Mouse (Mus musculus) stomach, embryonic 16.5 days (tissue): ENCODE measurements around the gene Syngr3. TPM values are rescaled to one million over a fixed set of nuclear protein-coding genes. Genes with fewer than 3 reads are reported as not detected.
"Not testable (repeated sequence)": the region's sequence is repeated elsewhere in the genome, so short reads cannot be mapped to it uniquely, and the experiment has no call there.

Experiments
- ATAC-seq: fragments of 200-750 bp; cut with Nextera tagmentation; 2 replicates; pipeline ENCODE4 v1.8.0; 2017; ENCODE audit warnings: moderate number of reproducible peaks, moderate TSS enrichment; ENCODE audit not compliant: insufficient read depth, low FRiP score
- H3K27ac ChIP-seq: fragments of 300-500 bp; sonication (generic); 2 replicates; pipeline ENCODE4 v1.5.1; 2014; ENCODE audit warnings: low read length
- H3K27me3 ChIP-seq: fragments of 300-500 bp; sonication (generic); 2 replicates; pipeline ENCODE4 v1.6.1; 2014; ENCODE audit warnings: low read length, control low read depth, mixed read lengths; ENCODE audit not compliant: control insufficient read depth, insufficient read depth
- H3K36me3 ChIP-seq: fragments of 300-500 bp; sonication (generic); 2 replicates; pipeline ENCODE4 v1.6.1; 2014; ENCODE audit warnings: low read length; ENCODE audit not compliant: control insufficient read depth, insufficient read depth
- H3K4me1 ChIP-seq: fragments of 300-500 bp; sonication (generic); 2 replicates; pipeline ENCODE4 v1.6.1; 2014; ENCODE audit warnings: low read length, control low read depth, mixed read lengths; ENCODE audit not compliant: control insufficient read depth, insufficient read depth
- H3K4me2 ChIP-seq: fragments of 300-500 bp; sonication (generic); 2 replicates; pipeline ENCODE4 v1.6.1; 2014; ENCODE audit warnings: low read depth, low read length, mixed read lengths
- H3K4me3 ChIP-seq: fragments of 300-500 bp; sonication (generic); replicated peaks from 2 replicates; pipeline ENCODE4 v1.5.1; 2014; ENCODE audit warnings: mild to moderate bottlenecking, low read length
- H3K9ac ChIP-seq: fragments of 300-500 bp; sonication (generic); 2 replicates; pipeline ENCODE4 v1.6.1; 2014; ENCODE audit warnings: low read length
- H3K9me3 ChIP-seq: fragments of 300-500 bp; sonication (generic); replicated peaks from 2 replicates; pipeline ENCODE4 v1.6.1; 2016; ENCODE audit warnings: low read length, control low read depth; ENCODE audit not compliant: control insufficient read depth
- WGBS: fragments of 180-500 bp; shearing (Covaris S2); extraction: QIAGEN DNeasy Blood & Tissue Kit; methylation state at CpG from one replicate; pipeline ENCODE4 v1.1.7; 2014; 5-methylcytosine and 5-hydroxymethylcytosine counted together
- polyA plus RNA-seq: library from polyadenylated mRNA; unstranded; fragments of >200 nt; fragmentation: Nextera tagmentation; extraction: Ambion mirVana; gene quantifications from 2 replicates; pipeline ENCODE4 v1.2.1, GENCODE M21; 2015

Syngr3 gene
- polyA plus RNA-seq, 1 experiment from 2014 or later: 6.1 TPM

GRCm38 (mm10) chr17:24722220-24722924 lies 32.6 kb upstream of the Syngr3 start:
- H3K27me3 ChIP-seq: no peaks in the 10 kb centered on the region; the same call in 1 of the 2 replicates
- peak overlapping the region; percentile 52; the same call in 1 of the 2 replicates for H3K9ac ChIP-seq
- H3K4me3 ChIP-seq: 0 out of 2 replicates have a peak overlapping the region, but pooled peaks have one; percentile 7
- peaks cover 19% of the 10 kb centered on the region for H3K4me1 ChIP-seq
- H3K4me2 ChIP-seq: peak overlapping the region; percentile 72
- no peak overlapping the region for H3K27ac ChIP-seq
- H3K9me3 ChIP-seq: no peaks in the 10 kb centered on the region
- H3K36me3 ChIP-seq: 0 out of 2 replicates have a peak, but pooled peaks cover 3% of the 10 kb centered on the region
- ATAC-seq: no peak
- WGBS: 34% methylated on average over 13 of the region's 13 CpGs

- H3K4me3 ChIP-seq: peak overlapping the region; percentile 94
- not testable (repeated sequence) for H3K27me3 ChIP-seq, H3K36me3 ChIP-seq, ATAC-seq, H3K27ac ChIP-seq, H3K9me3 ChIP-seq
- peak overlapping the region; percentile 66 for H3K9ac ChIP-seq
- peak overlapping the region; percentile 72 for H3K4me2 ChIP-seq
- 43% methylated on average over 7 of the region's 7 CpGs for WGBS
- peaks cover 19% of the 10 kb centered on the region for H3K4me1 ChIP-seq
These were observed 31.7 kb upstream of the Syngr3 start for GRCm38 (mm10) chr17:24721383-24721955.

- not testable (repeated sequence) for H3K27me3 ChIP-seq, H3K36me3 ChIP-seq, H3K9me3 ChIP-seq, ATAC-seq
- peaks cover 19% of the 10 kb centered on the region for H3K4me1 ChIP-seq
- WGBS: under 1% methylated on average over 11 of the region's 11 CpGs
- peak overlapping the region; percentile 80 for H3K9ac ChIP-seq
- H3K4me2 ChIP-seq: peak overlapping the region; percentile 72
- peak overlapping the region; percentile 94 for H3K4me3 ChIP-seq
- H3K27ac ChIP-seq: peak overlapping the region; percentile 39; the same call in 1 of the 2 replicates
These were observed 30.9 kb upstream of the Syngr3 start for GRCm38 (mm10) chr17:24720616-24721015.

GRCm38 (mm10) chr17:24719494-24720222 lies 29.9 kb upstream of the Syngr3 start:
- WGBS: under 1% methylated on average over 61 of the region's 61 CpGs
- H3K9me3 ChIP-seq: no peaks in the 10 kb centered on the region
- 0 out of 2 replicates have a peak, but pooled peaks cover 3% of the 10 kb centered on the region for H3K36me3 ChIP-seq
- peak overlapping the region; percentile 94 for H3K4me3 ChIP-seq
- H3K4me1 ChIP-seq: peaks cover 19% of the 10 kb centered on the region
- peak overlapping the region; percentile 95 for H3K9ac ChIP-seq
- peak overlapping the region; percentile 88 for H3K27ac ChIP-seq
- no peaks in the 10 kb centered on the region for H3K27me3 ChIP-seq
- peak overlapping the region; percentile 72 for H3K4me2 ChIP-seq
- peak; percentile 99 for ATAC-seq

- Histone ChIP-seq H3K4me2 (peak overlapping the region; percentile 48), H3K9ac (peak overlapping the region; percentile 95), H3K4me1 (peaks cover 19% of the 10 kb centered on the region), H3K4me3 (peak overlapping the region; percentile 94)
- not testable (repeated sequence) for H3K27ac ChIP-seq, H3K27me3 ChIP-seq, ATAC-seq, H3K36me3 ChIP-seq, H3K9me3 ChIP-seq
- 57% methylated on average over 5 of the region's 5 CpGs for WGBS
These were observed 29.2 kb upstream of the Syngr3 start for GRCm38 (mm10) chr17:24718938-24719337.

- peaks cover 14% of the 10 kb centered on the region for H3K4me1 ChIP-seq
- H3K27ac ChIP-seq: no peak within 1 kb of the TSS
- WGBS: 91% methylated on average over 4 of the region's 4 CpGs
- ATAC-seq: no peak
- H3K4me3 ChIP-seq: peak within 1 kb of the TSS; percentile 94
- H3K9me3 ChIP-seq: no peaks in the 10 kb centered on the region
- 0 out of 2 replicates have a peak, but pooled peaks cover 3% of the 10 kb centered on the region for H3K36me3 ChIP-seq
- H3K27me3 ChIP-seq: no peaks in the 10 kb centered on the region
- peak within 1 kb of the TSS; percentile 95 for H3K9ac ChIP-seq
- H3K4me2 ChIP-seq: peak within 1 kb of the TSS; percentile 48
These were observed 28.2 kb upstream of the Syngr3 start, which contains the start of the genes Rnf151 and Rps2 for GRCm38 (mm10) chr17:24717943-24718342. TSS of gene Rnf151 (minus strand) at chr17:24718063. TSS of gene Rps2 (plus strand) at chr17:24718116.

- WGBS: 97% methylated on average over 15 of the region's 15 CpGs
- Histone ChIP-seq H3K27me3 (no peaks in the 10 kb centered on the region), H3K9ac (no peak overlapping the region), H3K9me3 (no peaks in the 10 kb centered on the region), H3K4me2 (no peak overlapping the region), H3K4me1 (peaks cover 2% of the 10 kb centered on the region; the same call in 1 of the 2 replicates), H3K27ac (no peak overlapping the region), H3K36me3 (0 out of 2 replicates have a peak, but pooled peaks cover 3% of the 10 kb centered on the region), H3K4me3 (no peak overlapping the region)
- no peak for ATAC-seq
These were observed 26.5 kb upstream of the Syngr3 start for GRCm38 (mm10) chr17:24716166-24716682.

GRCm38 (mm10) chr17:24715556-24715955 lies 25.8 kb upstream of the Syngr3 start:
- Histone ChIP-seq H3K9ac (no peak overlapping the region), H3K4me2 (no peak overlapping the region), H3K27me3 (no peaks in the 10 kb centered on the region), H3K9me3 (no peaks in the 10 kb centered on the region), H3K4me3 (no peak overlapping the region), H3K4me1 (no peaks in the 10 kb centered on the region), H3K36me3 (0 out of 2 replicates have a peak, but pooled peaks cover 3% of the 10 kb centered on the region), H3K27ac (no peak overlapping the region)
- ATAC-seq: no peak
- 75% methylated on average over 6 of the region's 6 CpGs for WGBS
